Mouse (Mus musculus) testis, adult 10 weeks (tissue): ENCODE results near the gene Sapcd1. TPM values are rescaled to one million over a fixed set of nuclear protein-coding genes. Genes with fewer than 3 reads are reported as not detected.

Source experiments
- polyA plus RNA-seq: library from polyadenylated mRNA; stranded (reverse); fragments of 350-450 nt; fragmentation: Illumina TruSeq; extraction: RNeasy Lipid Tissue Mini Kit (QIAGEN cat#74804); gene quantifications from one replicate; pipeline ENCODE4 v1.2.3, GENCODE M21; 2014; ENCODE audit warnings: low read depth, low replicate concordance

Sapcd1 gene
- not detected for polyA plus RNA-seq

GRCm38 (mm10) chr17:35027277-35028068 lies at the start of gene Sapcd1:
Gene Sapcd1, minus strand, starts transcription at chr17:35028016.

DNA sequence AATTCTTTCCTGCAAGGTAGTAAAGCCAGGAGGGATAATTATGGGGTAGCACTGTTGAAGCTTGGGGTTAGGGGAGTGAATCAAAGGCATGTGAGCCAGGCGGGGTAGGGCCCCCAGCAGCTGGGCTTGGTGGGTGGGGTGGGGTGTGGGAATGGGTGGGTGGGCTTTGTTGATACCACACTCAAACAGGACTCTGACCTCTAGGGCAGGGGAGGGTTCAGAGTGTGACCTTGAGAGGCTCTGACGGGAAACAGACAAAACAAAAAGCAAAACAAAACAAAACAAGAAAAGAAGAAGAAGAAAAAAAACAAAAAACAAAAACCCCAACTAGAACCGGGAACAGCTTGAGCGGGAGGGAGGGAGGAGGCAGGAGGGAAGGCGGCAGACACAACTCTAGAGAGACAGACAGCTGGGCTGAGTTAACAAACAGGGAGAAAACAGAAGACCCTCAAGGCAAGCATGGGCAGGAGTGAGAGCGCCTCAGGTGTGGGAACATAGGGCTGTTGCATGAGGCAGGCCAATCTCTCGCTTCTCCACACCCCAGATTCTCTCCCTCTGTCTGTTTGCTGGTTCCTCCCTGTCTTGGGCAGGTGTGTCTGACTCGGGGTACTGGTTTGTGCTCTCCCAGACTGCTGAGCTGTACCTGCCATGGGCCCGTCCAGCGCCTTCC lies 48.8 kb upstream of the Sapcd1 start, which contains the start of gene Ly6g6e:
Ly6g6e (plus strand) TSS at position 396 of the 670 bp plus-strand sequence.

DNA sequence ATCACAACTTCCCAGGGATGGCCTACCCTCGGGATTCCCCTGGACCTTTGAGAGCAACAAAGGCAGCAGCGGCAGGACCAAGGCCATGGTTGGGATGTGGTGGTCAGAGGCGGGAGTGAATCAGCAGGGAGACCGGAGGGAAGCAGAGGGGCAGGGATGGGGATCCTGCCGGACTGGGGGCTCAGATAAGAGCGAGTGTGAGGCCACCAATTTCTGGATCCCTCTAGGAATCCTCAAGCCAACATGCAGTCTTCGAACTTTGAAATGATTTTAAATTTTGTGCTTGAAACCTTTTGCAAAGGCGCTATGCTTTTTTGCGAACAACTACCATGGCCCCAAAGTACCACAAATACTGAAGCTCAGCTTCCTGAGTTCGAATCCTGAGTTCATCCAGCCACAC lies 38.3 kb upstream of the Sapcd1 start, which contains the start of gene Mpig6b:
Mpig6b (minus strand) TSS at position 101 of the 400 bp plus-strand sequence.

GRCm38 (mm10) chr17:35064951-35065947 lies 37.4 kb upstream of the Sapcd1 start, which contains the start of gene Ly6g6c:
Gene Ly6g6c, plus strand, starts transcription at chr17:35065388.

GRCm38 (mm10) chr17:35058911-35059892 lies 31.4 kb upstream of the Sapcd1 start, which contains the start of gene Ddah2:
Gene Ddah2, plus strand, starts transcription at chr17:35059035.

GRCm38 (mm10) chr17:35049561-35050016 lies 21.8 kb upstream of the Sapcd1 start, which contains the start of gene Clic1:
Gene Clic1, plus strand, starts transcription at chr17:35049966.

GRCm38 (mm10) chr17:35046681-35047455 lies 19.1 kb upstream of the Sapcd1 start, which contains the start of gene Msh5:
Gene Msh5, minus strand, starts transcription at chr17:35046745.

GRCm38 (mm10) chr17:35016376-35016775 lies 11.4 kb downstream of the Sapcd1 start, which contains the start of gene Vwa7:
Gene Vwa7, plus strand, starts transcription at chr17:35016579.

DNA sequence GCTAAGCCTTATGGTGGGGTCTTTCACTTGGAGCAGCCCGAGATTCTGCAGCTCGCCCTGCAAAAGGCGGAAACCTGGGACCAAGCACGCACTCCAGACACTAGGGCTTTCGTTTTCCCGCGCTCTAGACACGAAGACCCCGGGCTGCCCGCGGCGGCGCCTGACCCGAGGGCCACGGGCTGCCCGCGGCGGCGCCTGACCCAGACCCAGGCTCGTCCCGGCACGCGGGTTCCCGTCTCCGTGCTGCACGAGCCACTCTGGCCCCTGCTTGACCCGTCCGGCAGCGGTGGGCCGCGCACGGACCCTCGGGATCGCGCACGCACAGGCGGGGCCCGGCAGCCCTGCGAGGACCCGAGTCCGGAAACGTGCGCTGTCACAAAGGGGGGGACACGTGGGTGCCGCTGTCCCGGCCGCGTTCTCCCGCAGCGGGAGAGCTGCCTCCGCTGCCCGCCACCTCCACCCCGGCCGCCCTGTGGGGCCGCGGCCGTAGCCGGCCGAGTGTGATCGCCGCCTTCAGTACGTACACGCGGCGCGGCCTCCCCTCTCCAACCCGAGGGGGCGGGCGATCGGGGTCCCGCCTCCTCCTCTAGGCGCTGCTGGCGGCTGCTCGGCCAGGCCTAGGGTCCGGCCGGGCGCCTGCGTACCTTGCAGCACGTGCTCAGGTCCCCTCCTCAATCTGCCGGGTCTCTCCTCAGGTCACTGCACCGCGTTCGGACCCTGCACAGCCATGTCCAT lies 26.9 kb downstream of the Sapcd1 start, which contains the start of gene Vars:
Vars (plus strand) TSS at position 271 of the 735 bp plus-strand sequence.

GRCm38 (mm10) chr17:34981690-34982180 lies 46.1 kb downstream of the Sapcd1 start, which contains the start of gene Lsm2:
Gene Lsm2, plus strand, starts transcription at chr17:34981862.

Other genes starting within 250 kb of the Sapcd1 start
- not detected for gene Cyp21a1, start 223.5 kb downstream of the Sapcd1 start, polyA plus RNA-seq
- 8.2 TPM for gene Stk19, start 191.1 kb downstream of the Sapcd1 start, polyA plus RNA-seq
- gene Dxo, start 191.0 kb downstream of the Sapcd1 start, polyA plus RNA-seq = 5.8 TPM
- gene Skiv2l, start 177.8 kb downstream of the Sapcd1 start, polyA plus RNA-seq = 7.9 TPM
- 10.0 TPM for gene Nelfe, start 177.6 kb downstream of the Sapcd1 start, polyA plus RNA-seq
- gene Cfb, start 165.5 kb downstream of the Sapcd1 start, polyA plus RNA-seq = 0.43 TPM
- gene Zbtb12, start 148.5 kb downstream of the Sapcd1 start, polyA plus RNA-seq = 0.18 TPM
- gene Gm20547, start 146.0 kb downstream of the Sapcd1 start, polyA plus RNA-seq = 0.08 TPM
- 6.5 TPM for gene C2, start 129.8 kb downstream of the Sapcd1 start, polyA plus RNA-seq
- 25.4 TPM for gene Ehmt2, start 129.5 kb downstream of the Sapcd1 start, polyA plus RNA-seq
- gene Slc44a4, start 113.5 kb downstream of the Sapcd1 start, polyA plus RNA-seq = not detected
- gene Neu1, start 96.8 kb downstream of the Sapcd1 start, polyA plus RNA-seq = 0.41 TPM
- 0.56 TPM for gene Hspa1b, start 68.8 kb downstream of the Sapcd1 start, polyA plus RNA-seq
- gene Gm20481, start 58.1 kb downstream of the Sapcd1 start, polyA plus RNA-seq = not detected
- gene Hspa1a, start 55.9 kb downstream of the Sapcd1 start, polyA plus RNA-seq = 0.57 TPM
- gene Hspa1l, start 55.3 kb downstream of the Sapcd1 start, polyA plus RNA-seq = 215 TPM
- gene Lsm2, start 46.2 kb downstream of the Sapcd1 start, polyA plus RNA-seq = 115 TPM
- gene Vars, start 27.0 kb downstream of the Sapcd1 start, polyA plus RNA-seq = 53.6 TPM
- gene Vwa7, start 11.4 kb downstream of the Sapcd1 start, polyA plus RNA-seq = 0.15 TPM
- 8.7 TPM for gene Msh5, start 18.7 kb upstream of the Sapcd1 start, polyA plus RNA-seq
- 10.5 TPM for gene Clic1, start 21.9 kb upstream of the Sapcd1 start, polyA plus RNA-seq
- 0.56 TPM for gene Ddah2, start 31.0 kb upstream of the Sapcd1 start, polyA plus RNA-seq
- gene Ly6g6c, start 37.4 kb upstream of the Sapcd1 start, polyA plus RNA-seq = 19.3 TPM
- gene Mpig6b, start 38.2 kb upstream of the Sapcd1 start, polyA plus RNA-seq = 1.5 TPM
- gene Ly6g6e, start 48.9 kb upstream of the Sapcd1 start, polyA plus RNA-seq = not detected
- gene Ly6g6d, start 50.0 kb upstream of the Sapcd1 start, polyA plus RNA-seq = not detected
- not detected for gene Ly6g6f, start 57.6 kb upstream of the Sapcd1 start, polyA plus RNA-seq
- 8.2 TPM for gene Abhd16a, start 61.2 kb upstream of the Sapcd1 start, polyA plus RNA-seq
- gene Ly6g5c, start 80.3 kb upstream of the Sapcd1 start, polyA plus RNA-seq = not detected
- not detected for gene Ly6g5b, start 87.4 kb upstream of the Sapcd1 start, polyA plus RNA-seq
- 8.7 TPM for gene Gpank1, start 93.4 kb upstream of the Sapcd1 start, polyA plus RNA-seq
- 948 TPM for gene Csnk2b, start 94.0 kb upstream of the Sapcd1 start, polyA plus RNA-seq
- 0.28 TPM for gene D17H6S53E, start 98.4 kb upstream of the Sapcd1 start, polyA plus RNA-seq
- gene Apom, start 104.0 kb upstream of the Sapcd1 start, polyA plus RNA-seq = not detected
- gene Bag6, start 107.2 kb upstream of the Sapcd1 start, polyA plus RNA-seq = 44.2 TPM
- 14.1 TPM for gene Prrc2a, start 136.9 kb upstream of the Sapcd1 start, polyA plus RNA-seq
- gene Aif1, start 148.1 kb upstream of the Sapcd1 start, polyA plus RNA-seq = 379 TPM
- not detected for gene Lst1, start 160.4 kb upstream of the Sapcd1 start, polyA plus RNA-seq
- not detected for gene Ltb, start 166.4 kb upstream of the Sapcd1 start, polyA plus RNA-seq
- not detected for gene Tnf, start 174.0 kb upstream of the Sapcd1 start, polyA plus RNA-seq
- gene Lta, start 177.3 kb upstream of the Sapcd1 start, polyA plus RNA-seq = not detected
- not detected for gene Gm16181, start 192.8 kb upstream of the Sapcd1 start, polyA plus RNA-seq
- 10.2 TPM for gene Atp6v1g2, start 205.6 kb upstream of the Sapcd1 start, polyA plus RNA-seq
- gene Nfkbil1, start 207.8 kb upstream of the Sapcd1 start, polyA plus RNA-seq = 0.56 TPM
- 7.1 TPM for gene Ddx39b, start 213.7 kb upstream of the Sapcd1 start, polyA plus RNA-seq
- 2.8 TPM for gene H2-D1, start 234.7 kb upstream of the Sapcd1 start, polyA plus RNA-seq